Mouse (Mus musculus) erythroblast, adult 5-6 weeks (primary cell): ENCODE data around the gene Chka. TPM values are rescaled to one million over a fixed set of nuclear protein-coding genes. Genes with fewer than 3 reads are reported as not detected.

Experiments used
- ATAC-seq: replicated peaks from 2 replicates; pipeline ENCODE4 v1.8.0; 2016; ENCODE audit warnings: moderate number of reproducible peaks, mild to moderate bottlenecking, moderate TSS enrichment, inconsistent platforms; ENCODE audit not compliant: poor library complexity, low FRiP score, severe bottlenecking
- total RNA-seq, 2 experiments: library from RNA; stranded (forward) in 1 of 2; stranded (reverse) in 1 of 2; fragments of 150-400 nt in 1 of 2; fragments of 200-764, 138-1000 nt in 1 of 2; gene quantifications; 2 replicates each; pipeline versions ENCODE4 v1.2.3 to v1.2.4; 2015 to 2017; ENCODE audit warnings: low replicate concordance in 2 of 2

The Chka gene
- total RNA-seq, 2 experiments from 2014 or later = 6.2 to 9.4 TPM

GRCm38 (mm10) chr19:3907876-3908660 lies 56.5 kb downstream of the Chka start:
- ATAC-seq = no peak

DNA sequence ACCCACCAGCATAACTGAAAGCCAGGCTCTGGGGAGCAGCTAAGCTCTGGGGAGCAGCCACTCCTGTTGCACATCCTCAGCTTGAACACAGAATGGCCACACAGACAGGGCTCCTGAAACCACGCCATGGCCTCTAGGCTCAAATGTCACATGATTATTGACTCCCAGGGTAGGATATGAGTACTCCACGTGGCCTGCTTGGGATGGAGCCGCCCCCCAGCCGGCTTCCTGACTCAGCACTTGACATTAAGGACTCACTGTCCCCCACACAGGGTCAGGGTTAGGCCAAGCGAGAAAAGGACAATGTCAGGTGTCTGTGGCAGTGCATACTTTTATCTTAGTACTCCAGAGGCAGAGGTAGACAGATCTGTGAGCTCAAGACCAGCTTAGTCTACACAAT lies 58.6 kb downstream of the Chka start:
- ATAC-seq = no peak

DNA sequence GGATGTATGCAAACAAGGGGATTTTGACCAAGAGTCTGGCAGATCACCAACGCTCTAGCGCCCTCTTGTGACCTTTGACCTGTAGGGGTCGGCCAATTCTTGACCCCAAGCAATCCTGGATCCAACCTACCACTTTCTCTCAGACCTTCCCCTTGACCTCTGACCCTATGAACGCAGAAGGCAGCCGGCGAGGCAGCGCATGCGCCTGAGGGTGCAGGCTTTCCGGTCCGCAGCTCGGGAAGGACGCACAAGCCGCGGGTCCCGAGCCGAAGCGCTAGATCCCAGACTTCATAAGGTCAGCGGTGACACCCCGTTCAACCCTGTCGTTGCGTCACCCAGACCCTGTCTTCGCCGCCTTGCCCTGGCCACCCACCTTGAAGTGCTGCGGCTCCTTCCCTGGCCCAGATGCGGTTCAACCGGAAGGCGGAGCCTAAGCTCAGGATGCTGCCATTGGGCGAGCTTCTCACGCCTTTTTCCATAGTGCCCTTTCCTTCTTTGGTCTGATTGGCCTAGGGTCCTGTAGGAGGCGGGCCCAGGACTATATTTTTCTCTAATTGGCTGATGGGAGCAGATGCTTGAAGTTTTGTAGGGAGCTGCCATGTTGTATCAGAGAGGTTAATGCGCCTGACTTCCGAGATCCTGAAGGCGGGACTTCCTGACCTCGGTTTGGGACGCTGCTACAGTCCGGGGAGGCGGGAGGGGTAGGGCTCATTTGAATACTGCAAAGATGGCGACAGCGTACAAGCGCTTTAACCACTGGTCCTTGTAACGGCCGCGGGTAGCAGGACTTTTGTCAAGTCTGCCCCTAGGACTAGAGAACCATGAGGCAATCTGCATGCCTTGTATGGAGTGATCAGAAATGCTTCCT lies 61.0 kb downstream of the Chka start, which contains the start of gene Ndufs8:
Gene Ndufs8, minus strand, starts transcription at position 438 of the 868 bp plus-strand sequence.
- peak; percentile 93 for ATAC-seq

- ATAC-seq = no peak
These were observed 62.1 kb downstream of the Chka start for GRCm38 (mm10) chr19:3913692-3914091.

DNA sequence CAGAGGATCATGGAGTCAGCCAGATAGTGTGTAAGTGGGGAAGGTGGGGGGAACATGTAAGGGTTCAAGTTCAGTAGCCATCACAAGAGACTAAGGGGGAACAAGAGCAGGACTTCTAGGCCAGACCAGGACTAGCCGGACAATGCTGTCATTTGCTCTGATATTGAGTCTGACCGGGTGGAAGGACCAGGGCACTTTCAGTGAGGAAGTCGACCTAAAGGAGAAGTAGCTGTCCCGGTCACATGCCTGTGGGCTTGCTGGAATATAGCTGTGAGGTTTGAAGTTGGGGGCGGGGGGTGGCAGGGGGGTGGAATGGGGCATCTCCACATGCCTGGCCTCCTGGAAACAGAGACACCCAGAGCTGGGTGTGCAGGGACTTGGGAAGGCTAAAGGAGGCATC lies 63.0 kb downstream of the Chka start:
- no peak for ATAC-seq

- no peak for ATAC-seq
These were observed 65.2 kb downstream of the Chka start for GRCm38 (mm10) chr19:3916727-3917126.

- no peak for ATAC-seq
These were observed 68.4 kb downstream of the Chka start for GRCm38 (mm10) chr19:3919928-3920327.

DNA sequence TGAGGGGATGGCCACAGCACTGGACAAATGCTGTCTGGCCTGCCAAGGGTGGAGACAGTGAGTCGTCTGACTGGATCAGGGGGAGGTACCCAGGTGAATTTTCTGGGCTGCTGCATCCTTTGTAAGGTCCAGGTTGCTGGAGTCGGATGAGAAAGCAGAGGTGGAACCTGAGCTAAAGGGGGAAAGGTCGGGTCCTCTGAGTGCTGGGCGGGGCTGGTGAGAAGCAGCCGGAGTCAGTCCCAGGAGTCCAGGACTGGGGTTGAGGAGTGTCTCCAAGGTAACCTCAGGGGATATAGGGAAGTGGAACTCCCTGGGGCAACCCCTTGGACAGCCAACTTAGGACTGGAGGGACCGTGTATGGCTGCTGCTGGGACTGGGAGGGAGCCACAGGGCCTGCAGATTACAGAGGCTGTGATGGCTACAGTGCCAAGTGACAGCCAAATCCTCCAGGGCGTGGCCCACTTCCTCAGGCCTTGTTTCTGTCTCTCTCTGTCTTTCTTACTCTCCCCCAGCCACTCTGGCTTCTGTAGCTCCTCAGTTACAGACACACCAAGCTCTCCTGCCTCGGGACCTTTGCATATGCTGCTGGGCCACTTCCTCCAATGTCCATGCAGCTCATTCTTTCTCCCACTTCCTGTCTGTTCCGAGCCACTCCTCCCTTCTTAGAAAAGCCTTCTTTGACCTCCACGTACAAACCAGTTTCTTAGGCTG lies 71.2 kb downstream of the Chka start:
- no peak for ATAC-seq

GRCm38 (mm10) chr19:3923586-3923985 lies 72.0 kb downstream of the Chka start:
- ATAC-seq = no peak

DNA sequence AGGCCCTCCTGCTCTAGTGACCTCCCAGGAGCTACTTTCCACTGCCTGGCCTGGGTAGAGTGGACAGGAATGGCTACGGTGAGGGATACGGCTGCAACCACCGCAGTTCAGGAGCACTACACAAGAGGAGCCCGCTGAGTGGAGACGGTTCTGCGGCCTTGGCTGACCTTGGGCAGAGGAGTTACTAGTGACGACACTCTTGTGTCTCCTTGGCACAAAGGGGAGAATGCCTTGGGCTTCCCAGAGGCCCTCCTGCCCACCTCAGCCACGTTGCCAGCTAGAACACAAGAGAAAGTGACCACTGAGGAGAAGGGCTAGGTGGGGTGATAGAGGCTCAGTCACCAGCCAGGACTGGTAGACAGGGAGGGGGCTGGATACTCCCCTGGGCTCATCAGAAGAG lies 72.6 kb downstream of the Chka start:
- ATAC-seq = no peak

- no peak for ATAC-seq
These were observed 73.3 kb downstream of the Chka start for GRCm38 (mm10) chr19:3924868-3925267.

DNA sequence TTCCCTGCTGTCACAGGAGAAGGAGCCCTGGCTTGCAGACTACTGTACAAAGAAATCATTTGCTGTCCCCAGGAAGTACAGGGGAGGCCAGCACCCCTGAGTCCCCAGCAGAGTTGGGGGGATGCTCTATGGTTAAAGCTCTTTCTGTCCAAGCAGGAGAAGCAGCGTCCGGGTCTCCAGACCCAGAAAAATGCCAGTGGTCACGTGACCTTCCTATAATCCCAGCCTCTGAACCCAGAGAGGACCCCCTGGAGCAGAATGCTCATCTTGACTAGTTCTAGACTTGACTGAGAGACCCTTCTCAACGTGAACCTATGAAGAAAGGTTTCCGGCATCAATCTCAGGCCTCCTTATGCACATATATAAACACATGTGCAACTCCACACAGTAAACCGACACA lies 74.3 kb downstream of the Chka start:
- no peak for ATAC-seq

DNA sequence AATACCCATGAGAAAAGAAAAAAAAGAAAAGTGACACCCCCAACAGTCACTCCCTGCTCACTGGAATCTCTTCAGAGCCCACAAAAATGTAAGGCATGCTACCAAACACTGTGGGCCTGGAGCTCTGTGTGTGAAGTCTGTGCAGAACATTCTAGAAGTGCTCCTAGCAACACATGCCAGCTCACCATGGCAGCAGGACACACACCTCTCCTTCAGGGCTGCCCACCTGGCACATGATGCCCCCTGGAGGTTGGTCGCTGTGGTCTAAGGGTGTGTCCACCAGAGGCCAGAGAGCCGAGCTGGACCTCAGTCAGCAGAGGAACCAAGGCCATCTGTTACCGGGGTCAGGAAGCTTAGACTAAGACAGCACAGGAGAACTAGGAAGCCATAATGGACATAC lies 74.7 kb downstream of the Chka start:
- no peak for ATAC-seq

DNA sequence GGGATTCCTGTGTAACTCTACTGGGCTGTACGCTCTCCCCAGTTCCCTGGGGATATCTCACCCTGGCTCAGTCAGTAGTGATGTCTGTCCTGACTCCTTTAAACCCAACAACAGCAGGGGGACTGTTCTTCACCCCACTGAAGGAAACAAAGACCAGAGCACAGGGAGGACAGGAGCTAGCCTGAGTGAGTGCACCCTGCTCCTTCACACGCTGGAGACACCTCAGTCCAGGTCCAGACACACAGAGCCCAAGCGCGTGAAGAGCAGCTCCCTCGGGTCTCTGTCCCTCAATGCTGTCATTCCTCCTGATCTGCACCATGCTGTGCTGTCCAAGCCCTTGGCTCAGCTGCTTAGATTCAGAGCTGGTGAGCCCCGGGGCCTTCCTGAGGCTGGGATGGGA lies 75.1 kb downstream of the Chka start:
- no peak for ATAC-seq

GRCm38 (mm10) chr19:3927989-3928388 lies 76.4 kb downstream of the Chka start:
- no peak for ATAC-seq

DNA sequence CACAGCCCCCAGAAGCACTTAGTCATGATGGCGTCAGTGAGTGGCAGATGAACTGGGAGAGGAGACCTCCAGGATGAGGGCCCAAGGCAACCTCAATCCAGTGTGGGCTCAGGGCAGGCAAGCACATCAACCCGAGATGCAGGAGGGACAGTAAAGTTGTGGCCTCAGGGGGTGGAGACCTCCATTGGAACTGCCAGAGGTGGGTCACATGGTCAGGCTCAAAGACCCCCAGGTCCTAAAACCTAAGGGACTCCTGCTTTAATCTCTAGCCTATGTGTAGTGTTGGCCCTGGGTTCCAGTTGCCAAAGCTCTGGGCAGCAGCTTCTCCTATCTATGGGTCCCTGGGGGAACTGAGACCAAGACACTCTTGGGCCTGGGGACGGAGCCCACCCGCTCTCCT lies 77.2 kb downstream of the Chka start:
- no peak for ATAC-seq

DNA sequence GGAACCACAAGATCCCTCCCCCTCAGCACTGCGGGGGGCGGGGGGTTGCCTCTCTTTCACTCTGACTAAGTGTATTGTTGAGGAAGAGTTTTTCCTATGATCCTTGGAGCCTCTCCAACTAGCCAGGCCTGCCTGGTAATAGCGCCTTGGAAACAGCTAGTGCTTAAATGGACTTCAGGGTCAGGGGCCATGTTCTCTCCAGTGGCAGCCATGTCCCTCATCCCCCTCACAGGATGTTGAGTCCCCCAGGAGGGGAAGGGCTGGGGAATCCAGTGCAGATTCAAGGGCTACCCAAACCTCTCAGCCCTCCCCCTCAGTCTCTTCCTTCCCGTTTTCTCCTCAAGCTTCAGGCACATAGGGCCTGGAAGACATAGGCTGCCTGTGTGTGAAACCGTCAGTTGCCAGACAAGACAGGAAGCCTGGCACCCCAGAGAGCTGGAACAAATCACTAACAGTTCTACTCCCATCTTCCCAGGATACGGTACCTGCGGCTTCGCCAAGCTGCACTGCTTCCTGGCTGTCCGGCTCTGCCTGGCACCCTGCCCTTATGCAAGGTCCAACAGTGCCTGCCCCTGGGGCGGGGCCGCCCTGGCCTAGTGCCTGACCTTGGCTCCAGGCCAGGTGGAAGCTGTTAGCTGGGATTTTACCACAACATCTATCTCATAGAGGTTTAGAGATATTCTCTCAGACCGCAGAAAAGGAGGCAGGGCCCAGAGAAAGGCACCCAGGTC lies 77.8 kb downstream of the Chka start, which contains the start of gene Aldh3b1:
Gene Aldh3b1, minus strand, starts transcription at position 598 of the 731 bp plus-strand sequence.
- ATAC-seq = peak; percentile 40

- no peak for ATAC-seq
These were observed 78.9 kb downstream of the Chka start for GRCm38 (mm10) chr19:3930262-3931057.

DNA sequence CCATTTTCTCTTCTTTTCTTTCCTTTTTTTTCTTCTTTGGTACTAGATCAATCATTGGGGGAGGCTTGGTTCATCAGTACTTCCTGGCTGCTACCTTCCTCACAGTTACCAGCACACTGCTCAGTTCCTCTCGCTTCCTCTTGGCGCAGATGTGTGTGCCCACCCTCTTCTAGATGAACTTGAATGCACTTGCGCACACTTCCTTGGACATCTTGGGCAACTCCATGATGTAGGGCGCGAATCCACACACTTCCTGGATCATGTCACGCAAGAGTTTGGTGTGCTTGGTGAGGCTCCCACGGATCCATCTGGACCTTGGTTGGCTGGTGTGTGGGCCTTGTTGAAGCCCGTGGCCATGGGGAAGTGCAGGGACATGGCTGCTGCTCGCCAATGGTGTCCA lies 80.1 kb downstream of the Chka start:
- no peak for ATAC-seq
